Mouse (Mus musculus): ENCODE data around the gene Nr5a2.
"Not testable (repeated sequence)": the region's sequence is repeated elsewhere in the genome, so short reads cannot be mapped to it uniquely, and the experiment has no call there.

- TF ChIP-seq EP300, POLR2A (IDR thresholded peaks at IDR 0.05; ENCODE audit: insufficient read depth, low read depth, low read length): not testable (repeated sequence)
Measured at GRCm38 (mm10) chr1:136792957-136793883, 167.0 kb downstream of the Nr5a2 start.
